Mouse (Mus musculus) C2C12 (cell line): Measurements from ENCODE around the gene Pianp. TPM values are rescaled to one million over a fixed set of nuclear protein-coding genes. Genes with fewer than 3 reads are reported as not detected.

Experiments
- H3K27me3 ChIP-seq: one replicate; pipeline ENCODE4 v1.6.1; 2011; ENCODE audit not compliant: control insufficient read depth, insufficient read depth, insufficient read length
- H3K36me3 ChIP-seq: one replicate; pipeline ENCODE4 v1.6.1; 2011; ENCODE audit not compliant: control insufficient read depth, insufficient read depth
- H3K4me3 ChIP-seq: one replicate; pipeline ENCODE4 v1.5.1; 2011; ENCODE audit warnings: mild to moderate bottlenecking, control low read depth; ENCODE audit not compliant: poor library complexity, insufficient read depth, severe bottlenecking
- H3K79me2 ChIP-seq: one replicate; pipeline ENCODE4 v1.6.1; 2011; ENCODE audit not compliant: control insufficient read depth, insufficient read depth
- H3K79me3 ChIP-seq: one replicate; pipeline ENCODE4 v1.6.1; 2011; ENCODE audit warnings: low read depth, control low read depth
- H3ac ChIP-seq: one replicate; pipeline ENCODE3; 2011; ENCODE audit warnings: low read depth; ENCODE audit not compliant: control insufficient read depth, insufficient read length
- CEBPB ChIP-seq: IDR thresholded peaks from one replicate; pipeline ENCODE4 v1.6.1; 2011; ENCODE audit warnings: low read depth, mild to moderate bottlenecking, control low read depth, moderate library complexity
- CTCF ChIP-seq: IDR thresholded peaks from one replicate; pipeline ENCODE4 v1.5.1; 2011; ENCODE audit not compliant: control insufficient read depth, insufficient read depth, insufficient read length
- FOSL1 ChIP-seq: IDR thresholded peaks from one replicate; pipeline ENCODE4 v1.8.0; 2011; ENCODE audit warnings: mild to moderate bottlenecking, low read length; ENCODE audit not compliant: poor library complexity, insufficient read depth, severe bottlenecking
- MAX ChIP-seq: IDR thresholded peaks from one replicate; pipeline ENCODE4 v1.6.1; 2011; ENCODE audit warnings: mild to moderate bottlenecking, control low read depth
- MYOD1 ChIP-seq: IDR thresholded peaks from one replicate; pipeline ENCODE4 v1.6.1; 2011; ENCODE audit warnings: low read depth; ENCODE audit not compliant: control insufficient read depth, insufficient read length
- MYOG ChIP-seq: IDR thresholded peaks from one replicate; pipeline ENCODE4 v1.6.1; 2011; ENCODE audit not compliant: control insufficient read depth, insufficient read length; ENCODE audit errors: extremely low read depth
- USF1 ChIP-seq: IDR thresholded peaks from one replicate; pipeline ENCODE4 v1.6.1; 2011; ENCODE audit warnings: low read depth, mild to moderate bottlenecking, control low read depth, moderate library complexity
- polyA plus RNA-seq: library from polyadenylated mRNA; unstranded; fragments of >200 nt; fragmentation: generic; extraction: Trizol; gene quantifications from one replicate; pipeline ENCODE4 v1.2.1, GENCODE M21; 2012; ENCODE audit warnings: missing spikeins

Pianp gene
- polyA plus RNA-seq, 1 experiment = 1.1 TPM

DNA sequence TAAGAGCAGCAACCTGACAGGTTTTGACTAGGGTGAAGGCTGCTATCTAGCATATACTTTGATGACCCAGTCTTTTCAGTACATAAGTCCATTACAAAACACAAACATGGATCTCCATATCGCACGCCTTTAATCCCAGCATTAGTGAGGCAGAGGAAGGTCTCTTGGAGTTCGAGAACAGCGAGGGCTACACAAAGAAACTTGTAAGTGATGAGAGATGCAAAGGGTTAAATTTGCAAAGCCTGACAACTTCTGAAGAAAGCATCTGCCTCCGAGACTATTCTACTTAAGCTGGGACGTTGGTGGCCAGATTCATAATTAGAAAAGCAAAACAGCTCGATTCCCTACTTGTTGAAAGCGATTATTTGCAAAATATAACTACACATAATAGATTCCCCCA lies 42.6 kb downstream of the Pianp start:
- H3K36me3 ChIP-seq = peaks cover 37% of the 10 kb centered on the region
- H3K79me3 ChIP-seq = peaks cover 7% of the 10 kb centered on the region
- H3ac ChIP-seq = no peak overlapping the region
- no peak overlapping the region for H3K4me3 ChIP-seq
- H3K27me3 ChIP-seq = no peaks in the 10 kb centered on the region
- peaks cover 14% of the 10 kb centered on the region for H3K79me2 ChIP-seq
- no peak for TF ChIP-seq CTCF
- TF ChIP-seq FOSL1 = no peak
- no peak for TF ChIP-seq USF1
- TF ChIP-seq MYOG = no peak
- no peak for TF ChIP-seq MYOD1
- TF ChIP-seq MAX = no peak
- TF ChIP-seq CEBPB = no peak

DNA sequence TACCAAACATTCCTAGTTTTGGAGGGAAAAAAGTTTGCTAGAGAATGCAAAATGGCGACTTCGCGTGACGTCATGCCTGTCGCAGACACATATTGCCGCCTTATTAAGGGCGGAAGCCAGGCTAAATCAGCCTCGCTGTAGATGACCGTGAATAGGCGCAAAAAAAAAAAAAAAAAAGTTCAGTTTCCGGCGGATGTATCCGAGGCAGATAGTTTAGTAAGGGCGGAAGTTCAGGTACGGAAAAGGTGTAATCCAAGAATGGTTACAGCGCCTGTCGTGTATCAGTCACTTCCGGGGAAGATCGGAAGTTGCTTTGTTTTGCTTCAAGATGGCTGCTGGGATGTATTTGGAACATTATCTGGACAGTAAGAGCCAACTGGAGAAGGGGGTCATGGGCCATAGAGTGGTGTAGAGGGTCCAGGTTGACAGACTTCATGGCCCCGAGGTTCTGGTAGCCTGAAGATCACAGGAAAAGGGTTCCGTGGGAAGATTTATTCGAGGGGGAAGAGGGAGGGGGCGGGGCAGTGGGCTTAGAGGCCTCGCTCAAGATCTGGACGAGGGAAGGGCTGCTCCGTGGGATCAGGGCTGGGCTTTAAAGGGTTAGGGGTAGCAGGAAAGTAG lies 43.1 kb downstream of the Pianp start, which contains the start of gene Ing4:
TSS of gene Ing4 (plus strand) at position 228 of the 621 bp plus-strand sequence.
- H3K27me3 ChIP-seq = no peaks in the 10 kb centered on the region
- H3K79me2 ChIP-seq = peaks cover 14% of the 10 kb centered on the region
- TF ChIP-seq MAX = peak; percentile 7
- no peak for TF ChIP-seq MYOD1
- TF ChIP-seq FOSL1 = no peak
- no peak for TF ChIP-seq CEBPB
- peaks cover 39% of the 10 kb centered on the region for H3K36me3 ChIP-seq
- peak within 1 kb of the TSS; percentile 48 for H3K4me3 ChIP-seq
- H3ac ChIP-seq = peak within 1 kb of the TSS; percentile 70
- H3K79me3 ChIP-seq = peaks cover 7% of the 10 kb centered on the region

DNA sequence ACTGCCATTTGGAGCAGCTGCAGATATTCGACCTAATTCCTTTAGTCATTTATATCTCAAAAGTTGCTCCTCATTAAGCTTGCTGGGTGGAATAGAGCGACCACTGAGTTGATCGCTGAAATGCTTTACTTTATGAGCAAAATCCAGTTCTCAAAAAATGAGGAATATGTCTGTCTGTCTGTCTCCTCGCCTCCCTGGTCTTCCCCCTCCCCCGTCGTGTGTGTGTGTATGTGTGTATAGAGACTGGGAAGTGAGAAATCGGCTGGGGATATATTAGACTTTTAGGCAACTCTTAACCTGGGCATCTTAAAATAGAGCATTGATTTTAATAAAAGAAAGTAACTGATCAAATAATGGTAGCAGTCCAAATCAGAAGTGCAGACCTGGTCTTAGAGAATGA lies 43.7 kb downstream of the Pianp start:
- peaks cover 39% of the 10 kb centered on the region for H3K36me3 ChIP-seq
- H3K27me3 ChIP-seq = no peaks in the 10 kb centered on the region
- H3ac ChIP-seq = peak overlapping the region; percentile 70
- H3K4me3 ChIP-seq = peak overlapping the region; percentile 48
- TF ChIP-seq FOSL1 (no peak), MYOD1 (no peak), CEBPB (no peak)
- peaks cover 14% of the 10 kb centered on the region for H3K79me2 ChIP-seq
- peaks cover 7% of the 10 kb centered on the region for H3K79me3 ChIP-seq

DNA sequence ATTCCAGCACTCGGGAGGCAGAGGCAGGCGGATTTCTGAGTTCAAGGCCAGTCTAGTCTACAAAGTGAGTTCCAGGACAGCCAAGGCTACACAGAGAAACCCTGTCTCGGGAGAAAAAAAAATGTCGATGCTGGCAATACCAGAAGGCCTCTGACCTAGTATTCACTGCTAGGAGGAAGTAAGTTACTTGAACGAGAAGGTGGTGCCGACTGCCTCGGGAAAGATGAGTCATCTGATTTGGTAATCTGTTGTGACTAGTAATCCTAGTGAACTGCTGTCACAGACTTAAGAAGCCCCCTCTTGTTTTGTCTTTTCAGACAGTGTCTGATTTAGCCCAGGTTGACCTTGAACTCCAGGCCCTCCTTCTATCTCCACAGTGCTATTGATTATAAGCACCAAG lies 44.6 kb downstream of the Pianp start:
- H3K79me2 ChIP-seq = peaks cover 14% of the 10 kb centered on the region
- no peak overlapping the region for H3ac ChIP-seq
- no peaks in the 10 kb centered on the region for H3K27me3 ChIP-seq
- TF ChIP-seq MYOD1 (no peak), FOSL1 (no peak), MYOG (no peak), CTCF (no peak), CEBPB (no peak), MAX (no peak), USF1 (no peak)
- no peak overlapping the region for H3K4me3 ChIP-seq
- H3K79me3 ChIP-seq = peaks cover 7% of the 10 kb centered on the region
- peaks cover 36% of the 10 kb centered on the region for H3K36me3 ChIP-seq

DNA sequence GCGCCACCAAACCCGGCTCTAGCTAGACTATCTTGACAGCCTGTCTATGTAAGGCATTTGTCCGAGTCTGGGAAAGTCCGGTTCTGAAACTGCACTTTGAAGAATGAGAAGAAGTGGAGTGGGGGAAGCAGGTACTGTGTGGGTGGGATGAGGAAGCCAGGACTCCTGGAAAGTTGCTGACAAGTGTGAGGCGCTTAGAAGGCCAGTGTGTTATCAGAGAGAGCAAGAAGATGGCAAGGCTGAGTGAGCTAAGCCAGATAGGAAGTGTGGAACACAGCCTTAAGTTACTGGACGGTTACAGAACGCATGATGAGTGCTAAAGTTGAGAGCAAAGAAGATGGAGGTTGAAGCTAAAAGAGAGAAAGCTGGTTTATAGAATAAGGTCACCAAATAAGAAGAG lies 45.6 kb downstream of the Pianp start:
- Histone ChIP-seq H3K4me3 (no peak overlapping the region), H3K27me3 (no peaks in the 10 kb centered on the region), H3K36me3 (peaks cover 40% of the 10 kb centered on the region), H3K79me3 (peaks cover 7% of the 10 kb centered on the region), H3ac (no peak overlapping the region), H3K79me2 (peaks cover 14% of the 10 kb centered on the region)
- no peak for TF ChIP-seq MAX
- no peak for TF ChIP-seq CEBPB
- TF ChIP-seq FOSL1 = no peak
- no peak for TF ChIP-seq MYOG
- TF ChIP-seq CTCF = no peak

DNA sequence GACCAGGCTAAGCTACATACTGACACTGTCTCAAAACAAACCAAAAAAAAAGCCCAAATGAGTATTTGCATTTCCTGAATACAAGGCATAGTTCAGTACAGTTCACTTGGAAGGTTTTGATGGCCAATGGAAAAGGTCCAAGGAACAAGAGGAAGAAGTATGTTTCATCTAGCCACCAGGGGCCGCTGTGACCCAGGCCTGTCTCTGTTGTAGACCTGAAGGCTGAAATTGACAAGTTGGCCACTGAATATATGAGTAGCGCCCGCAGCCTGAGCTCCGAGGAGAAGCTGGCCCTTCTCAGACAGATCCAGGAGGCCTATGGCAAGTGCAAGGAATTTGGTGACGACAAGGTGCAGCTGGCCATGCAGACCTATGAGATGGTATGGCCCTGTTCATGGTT lies 50.2 kb downstream of the Pianp start:
- TF ChIP-seq CEBPB = no peak
- TF ChIP-seq CTCF = peak; percentile 36
- no peaks in the 10 kb centered on the region for H3K79me3 ChIP-seq
- peaks cover 45% of the 10 kb centered on the region for H3K36me3 ChIP-seq
- H3K79me2 ChIP-seq = no peaks in the 10 kb centered on the region
- H3K27me3 ChIP-seq = no peaks in the 10 kb centered on the region
- no peak overlapping the region for H3K4me3 ChIP-seq
- H3ac ChIP-seq = no peak overlapping the region
